Mouse (Mus musculus) midbrain, embryonic 16.5 days (tissue): Measurements from ENCODE around the gene Triobp. TPM values are rescaled to one million over a fixed set of nuclear protein-coding genes. Genes with fewer than 3 reads are reported as not detected.

Experiments
- ATAC-seq: fragments of 200-750 bp; cut with Nextera tagmentation; 2 replicates; pipeline ENCODE4 v1.8.0; 2017; ENCODE audit warnings: moderate TSS enrichment
- H3K27ac ChIP-seq: fragments of 300-500 bp; sonication (generic); 2 replicates; pipeline ENCODE4 v1.5.1; 2014; ENCODE audit warnings: mild to moderate bottlenecking, low read length, mixed read lengths
- H3K27me3 ChIP-seq: fragments of 300-500 bp; sonication (generic); 2 replicates; pipeline ENCODE4 v1.6.1; 2014; ENCODE audit warnings: low read depth, low read length, mixed read lengths; ENCODE audit not compliant: control insufficient read depth, insufficient read depth
- H3K36me3 ChIP-seq: fragments of 300-500 bp; sonication (generic); 2 replicates; pipeline ENCODE4 v1.6.1; 2014; ENCODE audit warnings: mild to moderate bottlenecking, low read length, moderate library complexity, mixed read lengths; ENCODE audit not compliant: control insufficient read depth, insufficient read depth
- H3K4me1 ChIP-seq: fragments of 300-500 bp; sonication (generic); 2 replicates; pipeline ENCODE4 v1.6.1; 2014; ENCODE audit warnings: mild to moderate bottlenecking, low read length, mixed read lengths; ENCODE audit not compliant: control insufficient read depth, insufficient read depth
- H3K4me2 ChIP-seq: fragments of 300-500 bp; sonication (generic); 2 replicates; pipeline ENCODE4 v1.6.1; 2014; ENCODE audit warnings: mild to moderate bottlenecking, low read length, mixed read lengths
- H3K4me3 ChIP-seq: fragments of 300-500 bp; sonication (generic); 2 replicates; pipeline ENCODE4 v1.5.1; 2014; ENCODE audit warnings: low read depth, mild to moderate bottlenecking, low read length, moderate library complexity, mixed read lengths
- H3K9ac ChIP-seq: fragments of 300-500 bp; sonication (generic); 2 replicates; pipeline ENCODE4 v1.6.1; 2014; ENCODE audit warnings: low read depth, low read length, mixed read lengths
- H3K9me3 ChIP-seq: fragments of 300-500 bp; sonication (generic); replicated peaks from 2 replicates; pipeline ENCODE4 v1.6.1; 2014; ENCODE audit warnings: mild to moderate bottlenecking, low read length, mixed read lengths; ENCODE audit not compliant: control insufficient read depth, poor library complexity, severe bottlenecking
- WGBS: fragments of 180-500 bp; shearing (Covaris S2); extraction: QIAGEN DNeasy Blood & Tissue Kit; methylation state at CpG from one replicate; pipeline ENCODE4 v1.1.7; 2014; 5-methylcytosine and 5-hydroxymethylcytosine counted together
- polyA plus RNA-seq: library from polyadenylated mRNA; unstranded; fragments of >200 nt; fragmentation: Nextera tagmentation; extraction: Ambion mirVana; gene quantifications from 2 replicates; pipeline ENCODE4 v1.2.1, GENCODE M21; 2015

Triobp gene
- polyA plus RNA-seq, 1 experiment from 2014 or later: 40.9 TPM

GRCm38 (mm10) chr15:78996663-78997062, 49.1 kb downstream of the Triobp start:
- Histone ChIP-seq H3K36me3 (peaks cover 37% of the 10 kb centered on the region), H3K4me2 (no peak overlapping the region), H3K27ac (no peak overlapping the region), H3K27me3 (no peaks in the 10 kb centered on the region), H3K4me3 (no peak overlapping the region), H3K4me1 (no peaks in the 10 kb centered on the region), H3K9ac (no peak overlapping the region), H3K9me3 (no peaks in the 10 kb centered on the region)
- ATAC-seq: no peak
- WGBS: 92% methylated on average over 3 of the region's 3 CpGs

- no peak for ATAC-seq
- Histone ChIP-seq H3K9me3 (no peaks in the 10 kb centered on the region), H3K36me3 (peaks cover 36% of the 10 kb centered on the region), H3K4me3 (no peak overlapping the region), H3K4me1 (no peaks in the 10 kb centered on the region), H3K9ac (no peak overlapping the region), H3K27ac (no peak overlapping the region), H3K27me3 (no peaks in the 10 kb centered on the region), H3K4me2 (no peak overlapping the region)
- WGBS: 60% methylated on average over 8 of the region's 8 CpGs
These were observed 50.8 kb downstream of the Triobp start for GRCm38 (mm10) chr15:78998348-78998747.

GRCm38 (mm10) chr15:78999586-78999985, 52.1 kb downstream of the Triobp start:
- H3K4me3 ChIP-seq: no peak overlapping the region
- H3K4me1 ChIP-seq: no peaks in the 10 kb centered on the region
- no peak for ATAC-seq
- 90% methylated on average over 11 of the region's 11 CpGs for WGBS
- H3K27ac ChIP-seq: no peak overlapping the region
- peaks cover 31% of the 10 kb centered on the region for H3K36me3 ChIP-seq
- H3K9ac ChIP-seq: no peak overlapping the region
- H3K9me3 ChIP-seq: no peaks in the 10 kb centered on the region
- H3K27me3 ChIP-seq: no peaks in the 10 kb centered on the region
- H3K4me2 ChIP-seq: no peak overlapping the region

- ATAC-seq: no peak
- no peaks in the 10 kb centered on the region for H3K27me3 ChIP-seq
- H3K4me1 ChIP-seq: no peaks in the 10 kb centered on the region
- H3K36me3 ChIP-seq: peaks cover 31% of the 10 kb centered on the region
- 82% methylated on average over 7 of the region's 7 CpGs for WGBS
- H3K9ac ChIP-seq: no peak overlapping the region
- no peak overlapping the region for H3K4me3 ChIP-seq
- no peaks in the 10 kb centered on the region for H3K9me3 ChIP-seq
- H3K4me2 ChIP-seq: no peak overlapping the region
- H3K27ac ChIP-seq: no peak overlapping the region
These were observed 52.9 kb downstream of the Triobp start for GRCm38 (mm10) chr15:79000357-79000791.

GRCm38 (mm10) chr15:79001559-79001958, 54.0 kb downstream of the Triobp start:
- no peak overlapping the region for H3K4me2 ChIP-seq
- no peak for ATAC-seq
- no peaks in the 10 kb centered on the region for H3K9me3 ChIP-seq
- WGBS: 90% methylated on average over 5 of the region's 5 CpGs
- no peak overlapping the region for H3K9ac ChIP-seq
- no peak overlapping the region for H3K27ac ChIP-seq
- H3K27me3 ChIP-seq: no peaks in the 10 kb centered on the region
- H3K36me3 ChIP-seq: peaks cover 41% of the 10 kb centered on the region
- no peaks in the 10 kb centered on the region for H3K4me1 ChIP-seq
- H3K4me3 ChIP-seq: no peak overlapping the region

- no peak overlapping the region for H3K4me2 ChIP-seq
- 57% methylated on average over 18 of the region's 19 CpGs for WGBS
- H3K36me3 ChIP-seq: peaks cover 40% of the 10 kb centered on the region
These were observed 54.5 kb downstream of the Triobp start for GRCm38 (mm10) chr15:79002036-79002435.

GRCm38 (mm10) chr15:79003079-79003478, 55.6 kb downstream of the Triobp start:
- no peaks in the 10 kb centered on the region for H3K9me3 ChIP-seq
- no peak overlapping the region for H3K4me3 ChIP-seq
- peaks cover 40% of the 10 kb centered on the region for H3K36me3 ChIP-seq
- no peaks in the 10 kb centered on the region for H3K4me1 ChIP-seq
- no peak overlapping the region for H3K4me2 ChIP-seq
- no peak overlapping the region for H3K9ac ChIP-seq
- no peaks in the 10 kb centered on the region for H3K27me3 ChIP-seq
- no peak for ATAC-seq
- H3K27ac ChIP-seq: no peak overlapping the region
- WGBS: 87% methylated on average over 3 of the region's 3 CpGs

More at GRCm38 (mm10) chr15:79002036-79002435, 54.5 kb downstream of the Triobp start:
- Histone ChIP-seq H3K27ac (no peak overlapping the region), H3K27me3 (no peaks in the 10 kb centered on the region), H3K9ac (no peak overlapping the region), H3K9me3 (no peaks in the 10 kb centered on the region), H3K4me3 (no peak overlapping the region), H3K4me1 (no peaks in the 10 kb centered on the region)
- ATAC-seq: no peak

GRCm38 (mm10) chr15:79005581-79005980, 58.1 kb downstream of the Triobp start:
- H3K4me2 ChIP-seq: no peak overlapping the region
- H3K27me3 ChIP-seq: no peaks in the 10 kb centered on the region
- WGBS: 89% methylated on average over 9 of the region's 9 CpGs
- no peak overlapping the region for H3K9ac ChIP-seq
- H3K36me3 ChIP-seq: peaks cover 35% of the 10 kb centered on the region
- H3K9me3 ChIP-seq: no peaks in the 10 kb centered on the region
- H3K4me1 ChIP-seq: no peaks in the 10 kb centered on the region
- H3K27ac ChIP-seq: no peak overlapping the region
- ATAC-seq: no peak
- H3K4me3 ChIP-seq: no peak overlapping the region

- H3K9ac ChIP-seq: no peak overlapping the region
- WGBS: 69% methylated on average over 3 of the region's 3 CpGs
- no peak overlapping the region for H3K4me3 ChIP-seq
- H3K4me1 ChIP-seq: no peaks in the 10 kb centered on the region
- peaks cover 34% of the 10 kb centered on the region for H3K36me3 ChIP-seq
- H3K9me3 ChIP-seq: no peaks in the 10 kb centered on the region
- ATAC-seq: no peak
- no peak overlapping the region for H3K4me2 ChIP-seq
- no peak overlapping the region for H3K27ac ChIP-seq
- H3K27me3 ChIP-seq: no peaks in the 10 kb centered on the region
These were observed 59.1 kb downstream of the Triobp start for GRCm38 (mm10) chr15:79006638-79007037.
